Mouse (Mus musculus) stomach, embryonic 16.5 days (tissue): ENCODE measurements around the gene Izumo1r. TPM values are rescaled to one million over a fixed set of nuclear protein-coding genes. Genes with fewer than 3 reads are reported as not detected.
A peak's percentile ranks its signal among the peaks of the same experiment; 100 is the strongest.
"Not testable (repeated sequence)": the region's sequence is repeated elsewhere in the genome, so short reads cannot be mapped to it uniquely, and the experiment has no call there.

ENCODE experiments used
- ATAC-seq: fragments of 200-750 bp; cut with Nextera tagmentation; 2 replicates; pipeline ENCODE4 v1.8.0; 2017; ENCODE audit warnings: moderate number of reproducible peaks, moderate TSS enrichment; ENCODE audit not compliant: insufficient read depth, low FRiP score
- H3K27ac ChIP-seq: fragments of 300-500 bp; sonication (generic); 2 replicates; pipeline ENCODE4 v1.5.1; 2014; ENCODE audit warnings: low read length
- H3K27me3 ChIP-seq: fragments of 300-500 bp; sonication (generic); 2 replicates; pipeline ENCODE4 v1.6.1; 2014; ENCODE audit warnings: low read length, control low read depth, mixed read lengths; ENCODE audit not compliant: control insufficient read depth, insufficient read depth
- H3K36me3 ChIP-seq: fragments of 300-500 bp; sonication (generic); 2 replicates; pipeline ENCODE4 v1.6.1; 2014; ENCODE audit warnings: low read length; ENCODE audit not compliant: control insufficient read depth, insufficient read depth
- H3K4me1 ChIP-seq: fragments of 300-500 bp; sonication (generic); 2 replicates; pipeline ENCODE4 v1.6.1; 2014; ENCODE audit warnings: low read length, control low read depth, mixed read lengths; ENCODE audit not compliant: control insufficient read depth, insufficient read depth
- H3K4me2 ChIP-seq: fragments of 300-500 bp; sonication (generic); 2 replicates; pipeline ENCODE4 v1.6.1; 2014; ENCODE audit warnings: low read depth, low read length, mixed read lengths
- H3K4me3 ChIP-seq: fragments of 300-500 bp; sonication (generic); replicated peaks from 2 replicates; pipeline ENCODE4 v1.5.1; 2014; ENCODE audit warnings: mild to moderate bottlenecking, low read length
- H3K9ac ChIP-seq: fragments of 300-500 bp; sonication (generic); 2 replicates; pipeline ENCODE4 v1.6.1; 2014; ENCODE audit warnings: low read length
- H3K9me3 ChIP-seq: fragments of 300-500 bp; sonication (generic); replicated peaks from 2 replicates; pipeline ENCODE4 v1.6.1; 2016; ENCODE audit warnings: low read length, control low read depth; ENCODE audit not compliant: control insufficient read depth
- WGBS: fragments of 180-500 bp; shearing (Covaris S2); extraction: QIAGEN DNeasy Blood & Tissue Kit; methylation state at CpG from one replicate; pipeline ENCODE4 v1.1.7; 2014; 5-methylcytosine and 5-hydroxymethylcytosine counted together
- polyA plus RNA-seq: library from polyadenylated mRNA; unstranded; fragments of >200 nt; fragmentation: Nextera tagmentation; extraction: Ambion mirVana; gene quantifications from 2 replicates; pipeline ENCODE4 v1.2.1, GENCODE M21; 2015

Gene Izumo1r
- polyA plus RNA-seq, 1 experiment from 2014 or later: not detected

DNA sequence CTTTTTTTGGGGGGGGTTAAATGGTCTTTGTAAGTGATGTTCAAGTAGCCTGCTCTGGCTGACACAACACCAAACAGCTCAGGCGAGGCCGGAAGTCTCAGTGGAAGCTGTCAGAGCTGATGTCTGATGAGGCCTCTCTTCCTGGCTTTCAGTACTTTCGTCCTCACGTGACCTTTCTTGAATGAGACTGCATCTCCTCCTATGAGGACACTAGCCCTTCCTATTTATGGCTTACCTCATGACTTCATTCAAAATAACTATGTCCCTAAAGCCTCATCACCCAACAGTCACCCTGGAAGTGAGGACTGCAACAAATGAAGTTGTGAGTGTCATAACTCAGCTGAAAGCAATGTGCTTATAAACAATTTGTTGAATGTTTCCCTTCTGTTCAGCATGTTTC, 19.1 kb downstream of the Izumo1r start:
- Histone ChIP-seq H3K36me3 (no peaks in the 10 kb centered on the region), H3K27ac (no peak overlapping the region), H3K4me2 (no peak overlapping the region), H3K4me1 (no peaks in the 10 kb centered on the region), H3K9ac (no peak overlapping the region), H3K4me3 (no peak overlapping the region), H3K27me3 (no peaks in the 10 kb centered on the region), H3K9me3 (no peaks in the 10 kb centered on the region)
- ATAC-seq: no peak
- WGBS: 65% methylated on average over 4 of the region's 4 CpGs

DNA sequence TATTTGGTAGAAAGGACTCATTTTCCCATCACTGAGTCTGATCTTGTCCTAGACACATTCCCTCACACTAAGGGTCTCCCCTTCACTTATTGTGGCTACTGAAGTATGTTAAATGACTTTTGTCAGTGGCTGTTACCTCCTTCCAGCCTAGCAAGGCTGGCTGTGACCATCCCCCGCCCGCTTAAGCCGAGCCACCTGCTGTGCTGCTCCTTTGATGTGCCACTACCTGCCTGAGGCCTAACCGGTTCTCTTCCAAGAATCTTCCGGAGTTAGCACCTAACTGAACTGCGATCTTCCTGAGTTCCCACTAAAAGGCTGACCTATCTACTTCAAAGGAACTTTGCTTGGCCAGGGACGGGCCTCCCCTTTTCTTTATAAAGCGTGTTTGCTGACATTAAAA, 27.2 kb downstream of the Izumo1r start:
- whole genome bisulfite sequencing: 37% methylated on average over 8 of the region's 8 CpGs
- H3K27me3 ChIP-seq, H3K9ac ChIP-seq, H3K27ac ChIP-seq, H3K4me3 ChIP-seq, ATAC-seq, H3K4me2 ChIP-seq, H3K36me3 ChIP-seq, H3K4me1 ChIP-seq, H3K9me3 ChIP-seq: not testable (repeated sequence)

DNA sequence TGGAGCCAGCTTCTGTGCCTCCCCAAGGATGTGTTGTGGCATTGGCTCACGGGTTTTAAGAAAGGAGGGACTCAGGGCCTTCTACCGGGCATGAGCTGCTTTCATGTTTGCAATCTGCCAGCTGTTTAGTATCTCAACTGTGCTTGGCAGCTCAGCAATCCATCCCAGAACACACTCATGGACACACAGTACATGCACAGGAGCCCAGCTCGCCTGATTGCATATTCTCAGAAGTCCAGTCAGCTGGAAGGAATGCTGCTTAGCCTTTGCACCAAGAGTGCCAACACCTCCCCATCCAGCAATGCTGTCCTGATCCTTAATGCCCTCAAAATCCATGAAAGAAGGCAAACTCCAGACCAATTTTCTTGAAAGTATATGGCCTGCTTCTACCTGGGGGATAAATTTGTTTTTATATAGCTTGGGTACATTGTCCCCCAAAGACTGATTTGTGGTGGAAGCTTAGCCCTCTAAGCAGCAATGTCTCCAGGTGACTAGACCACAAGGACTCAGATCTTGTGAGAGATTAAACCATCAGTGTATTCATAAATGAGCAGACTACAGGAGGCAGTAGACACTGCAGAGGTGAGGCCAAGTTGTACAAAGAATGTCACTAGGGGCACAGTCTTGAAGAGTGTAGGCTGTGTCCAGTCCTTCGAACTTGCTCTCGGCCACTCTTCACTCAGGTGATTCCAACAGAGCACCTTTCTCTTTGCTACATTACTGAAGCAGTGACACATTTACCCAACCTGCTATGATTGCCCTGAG, 27.8 kb downstream of the Izumo1r start:
- WGBS: 70% methylated on average over 5 of the region's 5 CpGs
- H3K4me1 ChIP-seq: no peaks in the 10 kb centered on the region
- H3K27me3 ChIP-seq: no peaks in the 10 kb centered on the region

DNA sequence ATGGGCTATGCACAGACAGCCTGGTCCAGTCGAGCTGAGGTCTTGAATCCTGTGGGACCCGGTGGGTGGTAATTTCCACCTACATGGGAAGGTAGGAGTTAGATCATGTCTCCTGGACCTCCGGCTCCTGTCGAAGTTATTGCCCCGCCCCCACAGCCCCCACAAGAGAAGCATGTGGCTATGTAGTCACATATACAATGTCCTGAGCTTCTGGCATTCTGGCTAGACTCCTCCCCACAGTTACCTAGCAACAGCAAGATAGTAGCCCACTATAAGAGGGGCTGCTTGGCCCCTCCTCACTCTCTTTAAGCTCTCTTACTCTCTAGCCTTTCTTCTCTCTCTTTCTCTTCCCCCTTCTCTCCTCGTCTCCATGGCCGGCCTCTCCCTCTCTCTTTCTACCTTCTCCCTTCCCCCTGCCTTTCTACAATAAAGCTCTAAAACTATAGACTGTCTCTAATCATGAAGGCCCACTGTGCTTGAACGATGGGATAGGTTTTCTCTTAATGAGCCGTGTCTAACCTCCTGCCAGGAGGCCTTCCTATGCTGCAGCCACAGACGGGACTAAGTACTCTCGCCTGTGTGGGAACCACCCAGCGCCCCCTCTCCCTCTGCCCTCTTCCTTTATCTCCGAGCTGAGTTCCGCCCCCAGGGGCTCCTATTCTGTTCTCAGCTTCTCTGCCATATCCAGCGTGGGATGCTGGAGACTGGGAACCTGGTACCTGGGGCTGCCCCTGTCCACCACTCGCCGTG, 31.4 kb downstream of the Izumo1r start:
- WGBS: 56% methylated on average over 17 of the region's 17 CpGs
- no peak overlapping the region for H3K4me2 ChIP-seq
- no peak for ATAC-seq

More for the DNA sequence above, 27.8 kb downstream of the Izumo1r start:
- H3K9ac ChIP-seq: no peak overlapping the region
- H3K4me2 ChIP-seq: no peak overlapping the region
- no peak overlapping the region for H3K4me3 ChIP-seq
- ATAC-seq: no peak
- H3K27ac ChIP-seq: no peak overlapping the region
- no peaks in the 10 kb centered on the region for H3K9me3 ChIP-seq
- no peaks in the 10 kb centered on the region for H3K36me3 ChIP-seq

DNA sequence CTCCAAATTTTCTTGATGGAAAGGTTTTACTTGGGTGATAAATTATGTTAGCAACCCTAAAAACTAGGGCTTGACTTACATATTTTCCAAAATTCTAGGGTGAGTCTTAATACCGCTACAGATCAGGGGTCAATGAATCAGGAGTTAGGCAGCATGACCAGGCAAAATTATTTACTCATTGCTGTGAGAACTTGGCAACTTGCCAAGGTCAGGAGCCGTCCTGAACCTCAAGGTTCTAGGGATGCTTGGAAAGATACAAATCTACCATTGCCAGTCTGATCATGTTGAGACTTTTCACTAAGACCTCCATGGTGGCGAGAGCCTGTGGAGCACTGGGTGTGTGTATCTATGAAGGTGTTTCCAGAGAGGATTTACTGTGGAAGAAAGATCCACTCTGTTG, 32.2 kb downstream of the Izumo1r start:
- Histone ChIP-seq H3K4me1 (no peaks in the 10 kb centered on the region), H3K4me2 (no peak overlapping the region), H3K9me3 (no peaks in the 10 kb centered on the region), H3K36me3 (no peaks in the 10 kb centered on the region), H3K4me3 (no peak overlapping the region), H3K27me3 (no peaks in the 10 kb centered on the region), H3K9ac (no peak overlapping the region), H3K27ac (no peak overlapping the region)
- no peak for ATAC-seq
- WGBS: 57% methylated on average over 3 of the region's 3 CpGs

More for the DNA sequence above, 31.4 kb downstream of the Izumo1r start:
- H3K9me3 ChIP-seq: no peaks in the 10 kb centered on the region
- no peak overlapping the region for H3K27ac ChIP-seq
- H3K4me1 ChIP-seq: no peaks in the 10 kb centered on the region
- no peaks in the 10 kb centered on the region for H3K36me3 ChIP-seq
- H3K9ac ChIP-seq: no peak overlapping the region
- H3K4me3 ChIP-seq: no peak overlapping the region
- H3K27me3 ChIP-seq: no peaks in the 10 kb centered on the region

DNA sequence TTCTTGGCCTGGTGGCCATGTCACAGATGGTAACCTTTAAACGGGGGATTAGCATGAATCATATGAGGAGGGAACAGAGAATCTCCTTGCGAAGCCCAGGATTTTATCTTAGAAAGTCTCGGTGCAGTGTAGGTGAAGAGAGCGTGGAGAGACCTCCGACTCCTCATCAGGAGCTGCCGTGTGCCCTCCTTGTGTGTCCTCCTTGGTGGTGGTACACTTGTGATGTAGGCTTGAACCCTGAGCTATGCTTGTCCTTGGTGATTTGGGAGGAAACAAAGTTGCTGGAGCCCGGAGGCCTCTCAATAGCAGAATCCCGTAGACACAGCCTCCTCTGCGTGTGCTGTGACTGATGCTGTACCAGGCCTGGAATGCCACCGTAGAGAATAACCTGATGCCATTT, 32.9 kb downstream of the Izumo1r start:
- H3K9me3 ChIP-seq: no peaks in the 10 kb centered on the region
- no peak overlapping the region for H3K4me3 ChIP-seq
- no peaks in the 10 kb centered on the region for H3K27me3 ChIP-seq
- ATAC-seq: no peak
- H3K27ac ChIP-seq: no peak overlapping the region
- no peaks in the 10 kb centered on the region for H3K4me1 ChIP-seq
- no peaks in the 10 kb centered on the region for H3K36me3 ChIP-seq
- no peak overlapping the region for H3K9ac ChIP-seq
- H3K4me2 ChIP-seq: no peak overlapping the region
- WGBS: 88% methylated on average over 10 of the region's 10 CpGs

DNA sequence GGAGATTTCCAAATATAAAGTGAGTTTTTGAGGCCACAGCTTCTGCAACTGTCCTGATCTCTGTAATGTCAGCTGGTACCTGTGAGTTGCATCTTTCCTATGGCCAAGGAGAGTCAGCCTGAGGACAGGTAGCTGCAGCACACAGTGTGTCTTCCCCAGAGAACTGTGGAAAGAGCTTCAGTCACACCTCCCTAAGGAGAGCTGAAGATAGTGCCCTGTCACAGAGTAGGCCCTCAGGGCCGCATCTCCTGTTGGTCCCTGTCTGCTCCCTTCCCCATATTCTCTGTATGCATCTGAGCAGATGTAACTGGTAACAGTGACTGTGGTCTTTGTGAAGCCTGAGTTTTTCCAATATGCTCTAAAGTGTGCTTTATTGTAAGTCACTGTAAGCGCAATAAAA, 33.4 kb downstream of the Izumo1r start:
- Histone ChIP-seq H3K4me2 (no peak overlapping the region), H3K27ac (no peak overlapping the region), H3K4me1 (no peaks in the 10 kb centered on the region), H3K9me3 (no peaks in the 10 kb centered on the region), H3K4me3 (no peak overlapping the region), H3K36me3 (no peaks in the 10 kb centered on the region), H3K9ac (no peak overlapping the region), H3K27me3 (no peaks in the 10 kb centered on the region)
- ATAC-seq: no peak
- 87% methylated on average over 2 of the region's 2 CpGs for WGBS

DNA sequence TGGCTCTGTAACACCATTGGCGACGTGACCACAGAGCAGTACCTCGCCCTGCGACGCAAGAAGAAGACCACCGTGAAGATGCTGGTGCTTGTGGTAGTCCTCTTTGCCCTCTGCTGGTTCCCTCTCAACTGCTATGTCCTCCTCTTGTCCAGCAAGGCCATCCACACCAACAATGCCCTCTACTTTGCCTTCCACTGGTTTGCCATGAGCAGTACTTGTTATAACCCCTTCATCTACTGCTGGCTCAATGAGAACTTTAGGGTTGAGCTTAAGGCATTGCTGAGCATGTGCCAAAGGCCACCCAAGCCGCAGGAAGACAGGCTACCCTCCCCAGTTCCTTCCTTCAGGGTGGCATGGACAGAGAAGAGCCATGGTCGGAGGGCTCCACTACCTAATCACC, 35.4 kb downstream of the Izumo1r start:
- Histone ChIP-seq H3K27ac (no peak overlapping the region), H3K9me3 (no peaks in the 10 kb centered on the region), H3K9ac (no peak overlapping the region), H3K4me3 (no peak overlapping the region), H3K36me3 (no peaks in the 10 kb centered on the region), H3K4me1 (no peaks in the 10 kb centered on the region), H3K4me2 (no peak overlapping the region), H3K27me3 (no peaks in the 10 kb centered on the region)
- no peak for ATAC-seq
- WGBS: 96% methylated on average over 8 of the region's 8 CpGs

DNA sequence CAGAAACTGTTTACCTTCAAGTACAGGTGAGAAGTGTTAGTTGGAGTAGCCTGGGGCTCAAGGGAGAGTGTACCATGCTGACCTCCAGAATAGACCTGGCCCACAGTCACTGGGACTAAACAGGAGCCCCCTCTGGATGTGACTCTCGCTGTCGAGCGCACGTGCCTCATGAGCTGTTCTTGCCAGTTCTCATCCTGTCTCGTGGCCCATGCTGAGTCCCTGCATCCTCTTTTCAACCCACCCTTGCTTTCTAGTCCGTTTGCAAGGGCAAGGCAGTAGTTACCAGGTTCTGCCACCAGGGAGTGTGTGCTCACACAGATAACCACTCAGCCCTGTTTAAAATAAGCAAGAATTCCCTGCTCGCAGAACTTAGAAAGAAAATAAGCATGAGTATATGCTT, 36.8 kb downstream of the Izumo1r start:
- peak; percentile 55; the same call in 1 of the 2 replicates for ATAC-seq
- Histone ChIP-seq H3K4me3 (no peak overlapping the region), H3K27ac (no peak overlapping the region)

More for the DNA sequence above, 36.8 kb downstream of the Izumo1r start:
- H3K9me3 ChIP-seq: no peaks in the 10 kb centered on the region
- H3K4me2 ChIP-seq: no peak overlapping the region
- H3K27me3 ChIP-seq: no peaks in the 10 kb centered on the region
- whole genome bisulfite sequencing: 28% methylated on average over 7 of the region's 7 CpGs
- no peak overlapping the region for H3K9ac ChIP-seq
- no peaks in the 10 kb centered on the region for H3K36me3 ChIP-seq
- no peaks in the 10 kb centered on the region for H3K4me1 ChIP-seq
